Mouse (Mus musculus): ENCODE results near the gene Ppia. TPM values are rescaled to one million over a fixed set of nuclear protein-coding genes. Genes with fewer than 3 reads are reported as not detected.

The Ppia gene
- total and polyA plus RNA-seq, 3 experiments = 196 to 3,073 (median 2,027) TPM

- no peak overlapping the region for H3K4me3 ChIP-seq (ENCODE audit: low read depth, low read length)
- H3K36me3 ChIP-seq (replicated peaks) = peaks cover 82% of the 10 kb centered on the region
- ATAC-seq (ENCODE audit: extremely low read depth, insufficient number of reproducible peaks, low FRiP score, poor library complexity, severe bottlenecking) (no peak), DNase-seq (ENCODE audit: low spot score) (no peak)
- TF ChIP-seq GATA1 (IDR thresholded peaks at IDR 0.05; ENCODE audit: borderline replicate concordance, low read length) = no peak
- TF ChIP-seq TAL1 (conservative IDR thresholded peaks at IDR 0.05; ENCODE audit: low read depth, low read length) = no peak
- TF ChIP-seq CTCF (IDR thresholded peaks at IDR 0.05; ENCODE audit: low read depth, low read length) = no peak
- TF ChIP-seq GATA2 (IDR thresholded peaks at IDR 0.05; ENCODE audit: borderline replicate concordance, low read depth, low read length) = no peak
- no peak for TF ChIP-seq POLR2AphosphoS5 (IDR thresholded peaks at IDR 0.05; ENCODE audit: insufficient replicate concordance, low read depth, low read length)
- H3K27me3 ChIP-seq (ENCODE audit: insufficient read depth, low read length) = no peaks in the 10 kb centered on the region
- no peaks in the 10 kb centered on the region for H3K9me3 ChIP-seq (replicated peaks)
- H3K4me1 ChIP-seq (ENCODE audit: insufficient read depth, low read depth, low read length) = peaks cover 12% of the 10 kb centered on the region
Observed at GRCm38 (mm10) chr11:6403830-6404405, 11.3 kb upstream of the Ppia start.

DNA sequence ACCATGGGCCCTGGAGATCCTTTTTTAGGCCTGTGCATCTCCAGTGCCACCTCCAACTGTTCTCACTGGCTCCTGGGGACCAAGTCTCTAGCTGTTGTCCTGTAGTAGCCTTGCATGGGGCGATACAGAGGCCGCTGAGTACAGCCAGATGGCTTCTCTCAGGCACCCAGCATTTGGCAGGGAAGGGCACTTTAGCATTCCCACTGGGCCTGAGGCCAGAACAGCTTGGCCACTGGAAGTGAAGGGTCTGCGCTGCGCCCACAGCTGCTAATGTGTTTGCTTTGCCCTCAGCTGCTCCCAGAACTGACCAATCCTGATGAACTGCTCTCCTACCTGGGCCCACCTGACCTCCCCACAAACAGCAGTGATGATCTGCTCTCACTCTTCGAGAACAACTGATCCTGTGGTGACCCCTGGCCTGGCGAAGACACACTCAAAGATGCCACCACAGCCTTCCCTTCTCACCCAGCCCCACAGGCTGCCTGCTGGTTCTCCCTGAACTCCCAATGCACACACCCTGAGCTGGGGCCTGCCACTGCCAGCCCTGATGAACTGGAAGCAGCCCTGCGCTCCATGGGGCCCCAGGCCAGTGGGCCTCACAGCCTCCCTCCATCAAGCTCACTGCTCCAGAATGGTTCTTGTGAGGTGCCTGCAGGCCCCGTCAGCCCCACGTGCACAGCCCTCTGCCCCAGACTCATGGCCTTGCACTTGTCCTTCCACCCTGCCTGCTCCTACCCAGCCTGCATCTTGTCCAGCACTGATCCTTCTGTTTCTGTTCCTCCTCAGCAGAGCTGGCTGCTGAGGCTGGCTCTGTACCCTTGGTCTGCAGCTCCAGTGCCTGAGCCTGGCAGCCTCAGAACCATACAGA lies 10.3 kb upstream of the Ppia start:
- H3K36me3 ChIP-seq (replicated peaks) = peaks cover 72% of the 10 kb centered on the region

GRCm38 (mm10) chr11:6405591-6406081 lies 9.6 kb upstream of the Ppia start:
- H3K4me3 ChIP-seq (ENCODE audit: low read depth, low read length) = no peak overlapping the region
- H3K9me3 ChIP-seq (replicated peaks) = no peaks in the 10 kb centered on the region
- peaks cover 23% of the 10 kb centered on the region for H3K4me1 ChIP-seq (ENCODE audit: insufficient read depth, low read depth, low read length)
- ATAC-seq (ENCODE audit: extremely low read depth, insufficient number of reproducible peaks, low FRiP score, poor library complexity, severe bottlenecking) = no peak
- DNase-seq (ENCODE audit: low spot score) = no peak
- no peaks in the 10 kb centered on the region for H3K27me3 ChIP-seq (ENCODE audit: insufficient read depth, low read length)
- H3K36me3 ChIP-seq (replicated peaks) = peaks cover 66% of the 10 kb centered on the region
- no peak for TF ChIP-seq GATA1 (IDR thresholded peaks at IDR 0.05; ENCODE audit: borderline replicate concordance, low read length)
- TF ChIP-seq POLR2AphosphoS5 (IDR thresholded peaks at IDR 0.05; ENCODE audit: insufficient replicate concordance, low read depth, low read length) = no peak

More for the DNA sequence above, 10.3 kb upstream of the Ppia start:
- ATAC-seq (ENCODE audit: extremely low read depth, insufficient number of reproducible peaks, low FRiP score, poor library complexity, severe bottlenecking) (no peak), DNase-seq (ENCODE audit: low spot score) (no peak)
- no peaks in the 10 kb centered on the region for H3K27me3 ChIP-seq (ENCODE audit: insufficient read depth, low read length)
- peaks cover 17% of the 10 kb centered on the region for H3K4me1 ChIP-seq (ENCODE audit: insufficient read depth, low read depth, low read length)
- H3K4me3 ChIP-seq (ENCODE audit: low read depth, low read length) = no peak overlapping the region
- H3K9me3 ChIP-seq (replicated peaks) = no peaks in the 10 kb centered on the region
- TF ChIP-seq GATA2 (IDR thresholded peaks at IDR 0.05; ENCODE audit: borderline replicate concordance, low read depth, low read length) (no peak), GATA1 (IDR thresholded peaks at IDR 0.05; ENCODE audit: borderline replicate concordance, low read length) (no peak), POLR2AphosphoS5 (IDR thresholded peaks at IDR 0.05; ENCODE audit: insufficient replicate concordance, low read depth, low read length) (no peak), CTCF (IDR thresholded peaks at IDR 0.05; ENCODE audit: low read depth, low read length) (no peak), TAL1 (conservative IDR thresholded peaks at IDR 0.05; ENCODE audit: low read depth, low read length) (no peak)

- TF ChIP-seq POLR2AphosphoS5 (IDR thresholded peaks at IDR 0.05; ENCODE audit: insufficient replicate concordance, low read depth, low read length) (no peak), GATA2 (IDR thresholded peaks at IDR 0.05; ENCODE audit: borderline replicate concordance, low read depth, low read length) (no peak), CTCF (IDR thresholded peaks at IDR 0.05; ENCODE audit: low read depth, low read length) (no peak), TAL1 (conservative IDR thresholded peaks at IDR 0.05; ENCODE audit: low read depth, low read length) (no peak), GATA1 (IDR thresholded peaks at IDR 0.05; ENCODE audit: borderline replicate concordance, low read length) (no peak)
- ATAC-seq (ENCODE audit: extremely low read depth, insufficient number of reproducible peaks, low FRiP score, poor library complexity, severe bottlenecking) (no peak), DNase-seq (ENCODE audit: low spot score) (no peak)
- Histone ChIP-seq H3K4me3 (ENCODE audit: low read depth, low read length) (no peak overlapping the region), H3K36me3 (replicated peaks) (peaks cover 57% of the 10 kb centered on the region), H3K27me3 (ENCODE audit: insufficient read depth, low read length) (no peaks in the 10 kb centered on the region), H3K4me1 (ENCODE audit: insufficient read depth, low read depth, low read length) (peaks cover 28% of the 10 kb centered on the region), H3K9me3 (replicated peaks) (no peaks in the 10 kb centered on the region)
Observed at GRCm38 (mm10) chr11:6406251-6407161, 8.7 kb upstream of the Ppia start.

DNA sequence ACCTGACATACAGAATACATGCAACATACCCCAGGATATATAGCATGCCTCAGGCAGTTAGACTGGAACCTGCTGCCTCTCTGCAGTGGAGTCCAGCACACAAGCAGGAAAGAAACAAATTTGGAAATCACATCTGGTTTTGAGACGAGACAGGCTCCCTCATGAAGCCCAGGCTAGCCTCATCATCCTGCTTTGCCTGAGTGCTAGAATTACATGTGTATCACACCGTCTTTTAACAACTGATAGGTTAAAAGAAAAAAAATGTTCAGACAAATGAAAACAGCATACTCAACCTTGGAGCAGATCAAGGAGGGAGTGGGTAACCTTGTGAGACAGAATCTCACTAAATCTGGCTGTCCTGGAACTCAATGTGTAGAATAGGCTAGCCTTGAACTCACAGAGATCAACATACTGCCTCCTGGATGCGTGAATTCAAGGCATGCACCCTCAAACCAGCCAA lies 8.1 kb upstream of the Ppia start:
- Histone ChIP-seq H3K4me1 (ENCODE audit: insufficient read depth, low read depth, low read length) (peaks cover 34% of the 10 kb centered on the region), H3K4me3 (ENCODE audit: low read depth, low read length) (no peak overlapping the region), H3K36me3 (replicated peaks) (peaks cover 50% of the 10 kb centered on the region), H3K9me3 (replicated peaks) (no peaks in the 10 kb centered on the region), H3K27me3 (ENCODE audit: insufficient read depth, low read length) (no peaks in the 10 kb centered on the region)
- TF ChIP-seq CTCF (IDR thresholded peaks at IDR 0.05; ENCODE audit: low read depth, low read length) (no peak), TAL1 (conservative IDR thresholded peaks at IDR 0.05; ENCODE audit: low read depth, low read length) (no peak), GATA1 (IDR thresholded peaks at IDR 0.05; ENCODE audit: borderline replicate concordance, low read length) (no peak), GATA2 (IDR thresholded peaks at IDR 0.05; ENCODE audit: borderline replicate concordance, low read depth, low read length) (no peak)
- DNase-seq (ENCODE audit: low spot score) (no peak), ATAC-seq (ENCODE audit: extremely low read depth, insufficient number of reproducible peaks, low FRiP score, poor library complexity, severe bottlenecking) (no peak)

All from G1E (cell line).